Mouse (Mus musculus) splenic B cell, adult 2 months (primary cell): ENCODE results near the gene Rilp.
"Not testable (repeated sequence)": the region's sequence is repeated elsewhere in the genome, so short reads cannot be mapped to it uniquely, and the experiment has no call there.

Source experiments
- DNase-seq: peaks from one replicate; pipeline ENCODE4 v3.0.0-alpha.2; 2011; ENCODE audit warnings: low read depth, low spot score
- H3K27me3 ChIP-seq: 2 replicates; pipeline ENCODE4 v1.6.1; 2012; ENCODE audit warnings: mild to moderate bottlenecking, low read length, moderate library complexity, mixed read lengths; ENCODE audit not compliant: control insufficient read depth, poor library complexity, insufficient read depth, severe bottlenecking
- H3K36me3 ChIP-seq: 2 replicates; pipeline ENCODE4 v1.6.1; 2012; ENCODE audit warnings: mild to moderate bottlenecking, low read length, moderate library complexity, mixed read lengths; ENCODE audit not compliant: control insufficient read depth, poor library complexity, insufficient read depth, severe bottlenecking

Gene Rilp

GRCm38 (mm10) chr11:75551961-75552441 lies 42.1 kb downstream of the Rilp start:
- Histone ChIP-seq H3K27me3 (no peaks in the 10 kb centered on the region), H3K36me3 (peaks cover 4% of the 10 kb centered on the region; the same call in 1 of the 2 replicates)
- DNase-seq = no peak

GRCm38 (mm10) chr11:75552906-75553482 lies 43.1 kb downstream of the Rilp start:
- H3K27me3 ChIP-seq = no peaks in the 10 kb centered on the region
- DNase-seq = no peak
- H3K36me3 ChIP-seq = peaks cover 5% of the 10 kb centered on the region

- H3K27me3 ChIP-seq, H3K36me3 ChIP-seq, DNase-seq: not testable (repeated sequence)
Observed at GRCm38 (mm10) chr11:75556006-75556405, 46.1 kb downstream of the Rilp start.

- Histone ChIP-seq H3K27me3 (no peaks in the 10 kb centered on the region), H3K36me3 (peaks cover 3% of the 10 kb centered on the region)
- DNase-seq = no peak
Observed at GRCm38 (mm10) chr11:75557142-75557541, 47.2 kb downstream of the Rilp start.

- H3K27me3 ChIP-seq = no peaks in the 10 kb centered on the region
- peak; percentile 65 for DNase-seq
- H3K36me3 ChIP-seq = peaks cover 7% of the 10 kb centered on the region
Observed at GRCm38 (mm10) chr11:75558101-75558500, 48.2 kb downstream of the Rilp start.

- H3K27me3 ChIP-seq = no peaks in the 10 kb centered on the region
- H3K36me3 ChIP-seq = peaks cover 13% of the 10 kb centered on the region
- DNase-seq = no peak
Observed at GRCm38 (mm10) chr11:75559870-75560504, 50.1 kb downstream of the Rilp start.

- DNase-seq = peak; percentile 81
- no peaks in the 10 kb centered on the region for H3K27me3 ChIP-seq
- peaks cover 13% of the 10 kb centered on the region for H3K36me3 ChIP-seq
Observed at GRCm38 (mm10) chr11:75560530-75561409, 50.9 kb downstream of the Rilp start.

- no peaks in the 10 kb centered on the region for H3K27me3 ChIP-seq
- no peak for DNase-seq
- peaks cover 13% of the 10 kb centered on the region for H3K36me3 ChIP-seq
Observed at GRCm38 (mm10) chr11:75561410-75561791, 51.5 kb downstream of the Rilp start.
